Mouse (Mus musculus) inflammation-experienced regulatory T-cells, adult 6 months (primary cell): ENCODE measurements around the gene Arrb1. TPM values are rescaled to one million over a fixed set of nuclear protein-coding genes. Genes with fewer than 3 reads are reported as not detected.
"Not testable (repeated sequence)": the region's sequence is repeated elsewhere in the genome, so short reads cannot be mapped to it uniquely, and the experiment has no call there.

Source experiments
- ATAC-seq: one replicate; pipeline ENCODE4 v1.8.0; 2017
- polyA plus RNA-seq, 3 experiments: library from polyadenylated mRNA; unstranded; fragments of 100-300 nt; shearing (Covaris generic); gene quantifications; one replicate each; pipeline ENCODE4 v1.2.1; 2017

The Arrb1 gene
- polyA plus RNA-seq, result 10 to 100 TPM in 2 of 3 experiments, 1 to 10 TPM in 1; 6.1 to 11.1 (median 10.6) TPM

DNA sequence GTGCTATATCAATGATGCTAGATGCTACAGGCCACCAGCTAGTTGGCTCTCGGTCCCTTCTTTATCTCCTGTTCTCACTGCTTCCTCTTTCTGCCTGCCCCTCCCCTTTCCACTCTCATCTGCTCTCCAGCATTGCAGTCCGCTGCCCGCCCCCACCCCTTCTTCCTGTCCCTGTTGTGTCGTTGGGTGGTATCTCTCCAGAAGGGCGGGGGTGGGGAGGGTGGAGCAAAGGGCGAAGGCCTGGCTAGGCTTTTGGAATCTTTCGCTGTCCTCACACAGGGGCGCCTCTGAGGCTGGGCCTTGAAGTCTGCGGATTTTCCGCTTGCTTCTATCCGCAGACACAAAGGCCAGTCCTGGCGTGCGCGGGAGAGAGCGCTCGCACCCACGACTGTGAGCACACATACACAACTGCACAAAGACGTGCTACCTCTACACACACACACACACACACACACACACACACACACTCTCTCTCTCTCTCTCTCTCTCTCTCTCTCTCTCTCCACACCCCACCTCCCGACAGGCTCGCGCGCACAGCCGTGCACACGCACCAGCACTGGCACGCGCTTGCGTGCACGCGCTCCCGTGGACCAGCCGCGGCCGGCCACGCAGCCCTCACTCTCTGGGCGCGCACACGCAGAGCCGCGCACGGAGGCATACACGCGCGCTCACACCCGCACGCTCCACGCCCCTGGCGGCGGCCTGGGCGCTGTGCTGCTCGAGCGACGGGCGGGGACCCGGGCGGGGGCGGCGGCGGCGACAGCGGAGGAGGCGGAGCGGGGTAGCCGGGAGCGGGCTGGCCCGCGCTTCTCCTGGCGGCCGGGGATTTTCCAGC, at the start of gene Arrb1:
Arrb1 (plus strand) TSS at position 566 of the 835 bp plus-strand sequence.
- peak; percentile 73 for ATAC-seq

- ATAC-seq, result no peak
These were observed 45.6 kb upstream of the Arrb1 start for GRCm38 (mm10) chr7:99489708-99490107.

DNA sequence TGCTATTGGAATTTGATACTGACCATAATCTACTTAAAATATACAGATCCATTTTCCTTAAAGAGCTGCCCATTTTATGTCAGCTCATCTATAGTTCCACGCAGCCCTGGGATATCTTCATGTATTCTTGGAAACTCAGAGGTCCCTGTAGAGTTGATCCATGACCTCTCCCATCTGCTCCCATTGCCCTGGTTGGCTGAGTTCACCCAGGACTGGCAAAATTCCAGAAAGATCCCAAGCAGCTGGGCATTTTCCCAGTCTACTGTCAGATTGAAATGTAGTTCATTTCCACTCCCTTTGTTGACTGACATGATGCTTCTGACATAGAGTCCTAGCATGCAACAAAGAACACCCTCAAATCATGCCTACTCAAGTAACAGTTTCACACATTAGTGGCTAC, 36.1 kb upstream of the Arrb1 start:
- no peak for ATAC-seq

- peak; percentile 71 for ATAC-seq
These were observed 35.1 kb upstream of the Arrb1 start for GRCm38 (mm10) chr7:99500201-99500600.

DNA sequence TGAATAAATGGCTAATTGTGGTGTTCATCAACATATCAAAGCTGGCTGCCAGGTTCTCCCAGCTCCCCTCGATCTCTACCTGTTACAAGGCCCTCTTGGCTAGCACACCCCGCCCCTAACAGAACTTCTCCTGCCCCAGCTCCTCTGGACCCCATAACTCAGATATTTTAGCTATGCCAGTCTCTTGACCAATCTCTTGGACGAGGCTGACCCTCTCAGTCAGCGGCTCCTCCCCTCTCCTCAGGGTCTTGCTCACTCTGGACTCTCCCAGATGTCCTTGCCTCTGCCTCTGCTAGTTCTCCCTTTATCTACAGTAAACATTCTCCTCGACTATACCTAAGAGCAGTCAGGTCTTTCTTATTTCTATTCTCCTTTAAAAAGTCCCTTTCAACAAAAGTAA, 34.6 kb upstream of the Arrb1 start:
- no peak for ATAC-seq

DNA sequence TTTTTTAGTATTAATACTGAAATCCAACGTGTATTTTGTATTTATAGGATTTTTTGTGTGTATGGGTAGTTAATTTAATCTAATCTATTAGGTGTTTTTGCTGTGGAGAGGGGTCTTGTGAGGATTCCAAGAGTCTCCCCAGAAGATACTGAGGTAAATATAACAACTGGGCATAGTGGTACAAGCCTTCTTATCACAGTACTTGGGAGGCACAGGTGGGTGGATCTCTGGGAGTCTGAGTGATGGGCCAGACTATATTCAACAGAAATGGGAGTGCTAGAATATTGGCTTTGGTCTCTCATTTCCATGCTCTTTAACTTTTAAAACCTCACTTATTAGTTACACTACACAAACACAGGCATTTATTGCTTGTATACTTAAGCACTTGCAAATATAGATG, 34.1 kb upstream of the Arrb1 start:
- ATAC-seq, result no peak

DNA sequence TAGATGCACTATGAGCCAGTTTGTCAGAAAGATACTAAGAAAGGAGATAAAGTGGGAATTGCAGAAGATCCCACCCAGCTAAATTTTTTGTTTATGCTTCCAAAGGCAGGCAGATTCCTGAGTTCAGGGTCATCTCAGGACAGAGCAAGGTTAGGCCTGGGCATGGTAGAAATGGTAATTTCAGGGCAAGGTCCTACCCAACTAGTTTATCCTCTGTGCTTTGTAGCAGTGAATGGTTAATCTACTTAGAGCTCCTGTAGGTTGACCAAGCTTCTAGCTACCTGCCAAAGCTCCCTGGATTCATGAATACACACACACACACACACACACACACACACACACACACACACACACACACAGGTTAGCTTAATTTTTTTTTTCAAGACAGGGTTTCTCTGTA, 30.7 kb upstream of the Arrb1 start:
- ATAC-seq, result no peak

GRCm38 (mm10) chr7:99508187-99508586, 27.1 kb upstream of the Arrb1 start:
- not testable (repeated sequence) for ATAC-seq

- ATAC-seq, result no peak
These were observed 25.2 kb upstream of the Arrb1 start for GRCm38 (mm10) chr7:99510087-99510501.

DNA sequence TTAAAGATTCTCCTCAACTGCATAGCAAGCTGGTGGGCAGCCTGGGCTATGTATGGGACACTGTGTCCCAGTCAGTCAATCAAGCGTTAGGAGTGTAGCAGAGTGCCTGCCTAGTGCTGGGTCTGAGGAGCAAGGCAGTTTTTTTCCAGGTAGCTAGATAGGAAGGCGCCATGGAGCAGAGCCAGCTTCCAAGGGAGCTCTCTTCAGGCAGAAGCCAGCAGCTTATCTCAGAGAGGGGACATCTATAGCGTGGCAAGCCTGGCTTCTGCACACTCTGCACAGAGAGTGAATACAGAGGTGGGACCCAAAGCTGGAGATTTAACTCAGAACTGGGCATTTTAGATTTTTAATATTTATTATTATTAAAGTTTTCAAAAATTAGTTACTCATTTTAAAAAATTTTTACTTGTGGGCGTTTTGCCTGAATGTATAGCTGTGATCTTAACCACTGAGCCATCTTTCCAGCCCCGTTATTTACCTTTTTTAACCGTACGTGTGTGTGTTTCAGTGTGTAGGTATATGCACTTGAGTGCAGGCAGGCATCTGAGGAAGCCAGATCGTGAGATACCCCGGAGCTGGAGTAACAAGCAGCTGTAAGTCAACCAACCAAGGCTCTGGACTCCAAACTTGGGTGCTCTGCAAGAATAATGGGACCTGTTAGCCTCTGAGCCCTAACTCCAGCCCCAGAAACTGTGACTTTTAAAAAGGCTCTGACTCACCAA, 19.0 kb upstream of the Arrb1 start:
- ATAC-seq, result no peak

GRCm38 (mm10) chr7:99516814-99517157, 18.5 kb upstream of the Arrb1 start:
- no peak for ATAC-seq

GRCm38 (mm10) chr7:99518954-99519644, 16.2 kb upstream of the Arrb1 start:
- ATAC-seq, result no peak

GRCm38 (mm10) chr7:99523121-99523520, 12.1 kb upstream of the Arrb1 start:
- no peak for ATAC-seq

- ATAC-seq, result no peak
These were observed 11.4 kb upstream of the Arrb1 start for GRCm38 (mm10) chr7:99523837-99524236.

DNA sequence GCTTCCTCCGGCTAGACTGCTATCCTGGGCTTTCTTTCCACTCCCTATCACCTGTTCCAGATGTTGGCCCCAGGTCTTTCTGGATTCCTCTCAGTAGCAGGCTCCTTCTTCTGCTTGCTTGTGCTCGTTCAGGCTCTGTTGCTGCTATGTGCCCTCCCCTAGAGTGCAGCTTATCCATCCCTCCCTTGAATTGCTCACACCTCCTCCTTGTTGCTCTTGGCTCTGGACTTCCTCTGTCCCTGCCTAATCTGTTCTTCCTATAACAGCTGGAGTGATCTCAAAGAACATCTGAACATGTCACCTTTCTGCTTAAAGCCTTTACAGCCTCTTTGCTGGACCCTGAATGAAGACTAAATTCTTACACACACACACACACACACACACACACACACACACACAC, 6.7 kb upstream of the Arrb1 start:
- ATAC-seq, result no peak

- no peak for ATAC-seq
These were observed 5.9 kb upstream of the Arrb1 start for GRCm38 (mm10) chr7:99529410-99529809.

- ATAC-seq, result no peak
These were observed 3.8 kb upstream of the Arrb1 start for GRCm38 (mm10) chr7:99531408-99531970.

DNA sequence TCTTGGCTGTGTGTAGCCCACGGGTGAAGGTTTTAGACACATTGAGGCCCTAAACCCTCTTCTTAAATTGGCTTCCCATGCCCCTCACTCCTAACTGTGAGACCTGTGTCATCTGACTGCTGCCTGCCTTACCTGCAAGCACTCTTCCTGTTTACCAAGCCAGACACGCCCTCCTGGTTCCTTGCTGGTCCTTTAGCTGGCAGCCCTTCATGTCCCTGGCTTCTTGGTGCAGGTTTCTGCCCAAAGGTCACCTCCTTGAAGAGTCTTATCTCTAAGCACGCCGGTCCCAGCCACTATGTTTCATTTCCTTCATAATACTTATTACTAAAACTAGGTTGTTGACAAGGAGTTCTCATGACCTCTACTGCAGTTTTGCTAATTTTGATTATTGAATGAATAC, 2.7 kb upstream of the Arrb1 start:
- no peak for ATAC-seq

DNA sequence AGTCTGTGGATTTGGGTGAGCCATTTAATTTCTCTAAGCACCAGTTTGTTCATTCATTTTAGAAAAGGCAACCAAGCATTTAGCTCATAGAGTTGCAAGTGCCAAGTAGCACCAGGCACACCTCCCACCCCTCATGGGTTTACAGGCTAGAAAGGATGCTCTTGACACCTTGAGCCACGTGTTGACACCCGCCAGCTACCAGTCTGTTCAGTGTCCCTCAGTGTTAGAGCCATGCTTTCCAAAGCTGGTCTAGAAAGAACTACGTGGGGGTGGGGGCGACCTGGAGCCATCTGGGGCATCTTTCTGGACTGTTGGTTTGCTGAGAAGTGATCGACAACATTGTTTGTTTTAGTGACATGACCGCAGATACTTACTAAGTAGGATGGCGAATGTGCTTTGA, 1.7 kb upstream of the Arrb1 start:
- ATAC-seq, result no peak

- no peak for ATAC-seq
These were observed 765 bp upstream of the Arrb1 start for GRCm38 (mm10) chr7:99534501-99534900.

DNA sequence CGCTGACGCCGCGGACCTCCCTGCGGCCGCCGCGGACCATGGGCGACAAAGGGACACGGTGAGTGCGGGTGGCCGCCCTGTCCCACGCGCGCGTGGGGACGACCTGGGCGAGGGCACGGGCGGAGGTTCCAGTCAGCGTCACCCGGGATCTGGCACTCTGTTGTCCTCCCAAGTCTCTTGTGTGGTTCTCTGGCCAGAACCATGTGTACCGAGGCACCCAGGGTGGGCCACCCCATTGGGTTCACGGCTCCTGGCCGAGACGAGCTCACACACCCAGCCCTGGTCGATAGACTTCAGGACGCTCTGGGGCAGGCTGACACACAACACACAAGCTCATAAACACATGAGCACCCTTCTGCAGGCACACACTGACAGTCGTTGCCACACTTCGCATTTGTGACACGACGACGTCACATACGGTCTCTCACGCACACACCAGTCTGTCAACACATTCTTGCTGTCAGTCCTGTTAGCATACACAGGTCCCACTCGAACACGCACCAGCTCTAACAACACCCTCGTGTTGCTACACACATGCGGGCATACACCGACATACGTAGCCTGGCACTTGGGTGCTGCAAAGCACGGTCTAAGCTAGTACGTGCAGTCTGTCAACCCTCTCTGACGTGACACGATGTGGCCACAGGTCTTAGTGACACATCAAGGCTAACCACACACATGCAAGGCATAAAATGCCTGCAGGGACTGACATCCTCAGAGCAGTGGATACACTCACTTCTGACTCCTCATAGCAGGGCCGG, 655 bp downstream of the Arrb1 start:
- peak; percentile 70 for ATAC-seq

DNA sequence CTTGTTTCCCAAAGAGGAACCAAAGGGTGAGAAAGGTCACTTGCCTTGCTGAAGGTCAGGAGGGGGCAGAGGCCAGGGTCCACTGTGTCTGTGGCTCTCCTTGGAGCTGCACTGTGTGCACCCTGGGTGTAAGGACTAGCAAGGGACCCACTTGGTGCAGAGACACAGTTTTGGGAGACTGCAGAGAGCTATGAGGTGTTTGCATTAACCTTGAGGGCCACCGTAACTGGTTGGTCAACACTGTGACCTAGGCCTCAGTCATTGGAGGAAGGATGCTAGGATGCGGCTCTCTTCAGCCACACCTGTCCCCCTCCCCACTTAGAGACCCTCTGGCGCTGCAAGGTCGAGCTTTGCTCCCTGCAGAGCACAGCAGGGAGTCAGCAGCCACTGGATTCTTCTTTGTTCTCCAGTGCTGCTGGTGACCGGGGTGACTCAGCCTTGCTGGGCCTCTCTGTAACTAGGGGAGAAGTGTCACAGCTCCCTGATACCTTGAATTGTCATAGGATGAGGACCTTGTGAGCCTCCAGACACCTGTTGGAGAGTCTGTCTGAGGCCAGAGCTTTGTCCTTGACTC, 2.0 kb downstream of the Arrb1 start:
- ATAC-seq, result no peak
